Mouse (Mus musculus) heart, adult 2 months (tissue): Measurements from ENCODE around the gene Khk.

Source experiments
- EP300 ChIP-seq: fragments of 200-500 bp; IDR thresholded peaks from 2 replicates; pipeline ENCODE4 v1.6.1; 2011; ENCODE audit warnings: low read depth, low read length, control low read depth; ENCODE audit not compliant: insufficient read depth
- POLR2A ChIP-seq: fragments of 200-500 bp; IDR thresholded peaks from 2 replicates; pipeline ENCODE4 v1.6.1; 2011; ENCODE audit warnings: mild to moderate bottlenecking, low read depth, low read length, control low read depth; ENCODE audit not compliant: insufficient read depth

GRCm38 (mm10) chr5:30912156-30912555 lies 9.1 kb upstream of the Khk start:
- no peak for TF ChIP-seq EP300
- TF ChIP-seq POLR2A = no peak
